Mouse (Mus musculus): ENCODE data around the gene Prcc.
A peak's percentile ranks its signal among the peaks of the same experiment; 100 is the strongest.

Gene Prcc

DNA sequence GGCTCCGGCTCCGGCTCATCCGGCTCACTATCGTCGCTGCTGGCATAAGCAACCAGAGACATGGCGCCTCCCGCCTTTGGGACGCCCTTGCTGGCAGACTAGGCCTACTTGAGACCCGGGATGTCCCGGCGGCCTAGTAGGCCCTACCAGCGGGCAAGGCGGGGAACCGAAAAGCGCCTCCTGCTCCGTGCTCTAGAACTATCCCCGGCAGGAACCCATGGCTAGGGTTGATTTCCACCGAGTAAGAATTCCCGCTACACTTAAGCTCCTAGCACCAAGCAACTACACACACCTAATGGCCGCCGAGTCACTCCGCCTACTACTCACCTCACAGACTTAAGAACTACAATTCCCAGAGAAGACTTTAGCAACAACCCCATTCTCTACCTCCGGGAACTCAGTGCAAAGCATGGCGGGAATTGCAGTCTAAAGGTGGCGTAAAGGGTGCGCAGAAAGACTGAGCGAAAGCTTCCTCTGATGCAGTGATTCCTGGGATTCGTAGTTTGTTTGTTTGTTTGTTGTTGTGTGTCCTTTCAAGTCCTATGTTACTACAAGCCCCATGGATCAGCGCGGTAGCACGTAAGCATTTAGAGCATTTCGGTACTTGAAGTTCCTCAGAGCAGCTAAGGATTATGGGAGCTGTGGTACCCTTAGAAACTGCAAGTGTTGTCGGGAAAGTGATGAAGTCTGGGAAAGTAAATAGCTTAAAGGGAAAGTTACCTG is at the start of gene Prcc:
Gene Prcc (minus strand): TSS at position 328 of the 723 bp plus-strand sequence.
- peak; percentile 96 for DNase-seq (ENCODE audit: low spot score)

DNA sequence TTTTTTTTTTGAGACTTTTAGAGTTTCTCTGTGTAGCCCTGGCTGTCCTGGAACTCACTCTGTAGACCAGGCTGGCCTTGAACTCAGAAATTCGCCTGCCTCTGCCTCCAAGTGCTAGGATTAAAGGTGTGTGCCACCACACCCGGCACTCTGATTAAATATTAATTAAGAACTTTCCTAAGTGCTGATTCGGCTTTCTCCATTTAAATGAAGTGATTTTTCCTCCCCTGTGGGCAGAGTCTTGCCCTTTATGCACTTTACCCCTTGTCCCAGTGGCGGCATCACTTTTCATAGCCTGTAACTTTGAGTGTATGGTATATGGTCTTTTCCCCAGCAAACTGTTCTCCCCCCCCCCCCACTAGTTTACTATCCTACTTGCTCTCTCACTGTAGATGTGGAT is 49.8 kb upstream of the Prcc start:
- no peak for DNase-seq (ENCODE audit: low spot score)

DNA sequence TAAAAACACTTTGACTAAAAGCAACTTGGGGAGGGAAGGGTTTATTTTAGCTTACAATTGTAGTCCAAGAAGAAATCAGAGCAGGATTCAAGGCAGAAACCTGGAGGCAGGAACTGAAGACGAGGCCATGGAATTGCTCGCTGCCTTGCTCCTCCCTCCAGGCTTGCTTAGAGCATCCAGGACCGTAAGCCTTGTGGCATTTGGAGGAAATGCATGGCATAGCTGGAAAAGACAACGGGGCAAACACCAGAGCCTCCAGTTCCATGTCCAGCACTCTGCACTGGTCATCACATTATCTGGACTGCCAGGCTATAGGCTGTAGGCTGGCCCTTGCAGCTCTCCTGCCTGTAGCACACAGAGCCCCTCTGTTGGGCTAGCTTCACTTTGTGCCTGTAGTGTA is 49.1 kb upstream of the Prcc start:
- no peak for DNase-seq (ENCODE audit: low spot score)

DNA sequence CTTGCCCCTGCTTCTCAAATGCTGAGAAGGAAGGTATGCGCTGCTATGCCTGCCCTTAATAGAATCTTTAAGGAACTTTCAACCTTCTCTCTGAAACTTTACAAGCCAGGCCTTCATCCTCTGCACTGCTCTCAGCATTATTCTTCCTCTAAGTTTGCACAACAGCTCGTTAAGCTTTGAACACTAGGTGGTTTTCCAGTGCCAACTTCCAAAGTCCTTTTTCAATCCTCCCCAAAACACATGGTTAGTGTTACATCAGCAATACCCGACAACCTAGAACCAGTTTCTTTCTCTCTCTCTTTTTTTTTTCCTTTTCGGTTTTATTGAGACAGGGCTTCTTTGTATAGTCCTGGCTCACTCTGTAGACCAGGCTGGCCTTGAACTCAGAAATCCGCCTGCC is 48.6 kb upstream of the Prcc start:
- DNase-seq (ENCODE audit: low spot score) = no peak

DNA sequence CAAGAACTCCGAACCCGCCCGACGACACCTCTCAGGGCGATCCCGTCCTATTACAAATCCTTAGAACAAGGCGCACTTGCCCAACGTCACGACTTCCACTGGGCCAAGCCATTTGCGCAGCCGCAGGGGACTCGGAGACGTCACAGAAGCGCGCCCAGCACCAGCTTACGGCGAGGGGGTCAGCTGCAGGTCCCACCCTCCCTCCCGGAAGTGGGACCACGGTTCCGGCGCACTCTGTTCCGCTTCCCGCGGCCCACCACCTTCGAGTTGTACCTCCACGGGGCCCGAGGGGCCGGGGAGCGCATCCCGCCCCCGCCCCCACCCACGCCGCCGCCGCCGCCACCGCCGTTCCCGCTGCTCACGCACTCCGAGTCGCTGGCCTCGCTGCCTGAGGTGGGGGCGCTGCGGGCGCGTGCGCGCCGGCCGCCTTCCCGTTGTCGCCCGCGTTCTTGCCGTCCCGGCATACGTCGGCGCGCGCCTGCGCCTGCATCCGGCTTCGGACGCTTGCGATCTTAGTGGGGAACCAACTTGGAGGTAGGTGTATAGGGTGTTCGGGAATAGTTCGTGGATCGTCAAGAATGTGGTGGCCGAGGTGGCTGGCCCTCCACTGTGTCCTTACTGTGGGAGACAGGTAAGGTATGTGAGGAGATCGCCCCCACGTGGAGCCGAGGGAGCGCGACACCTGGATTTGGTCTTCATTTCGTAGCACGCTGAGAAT is 44.8 kb upstream of the Prcc start, which contains the start of the genes Isg20l2 and Rrnad1:
Gene Isg20l2 (plus strand): TSS at position 237 of the 718 bp plus-strand sequence.
Gene Rrnad1 (minus strand): TSS at position 640 of the 718 bp plus-strand sequence.
- DNase-seq (ENCODE audit: low spot score) = peak; percentile 91

DNA sequence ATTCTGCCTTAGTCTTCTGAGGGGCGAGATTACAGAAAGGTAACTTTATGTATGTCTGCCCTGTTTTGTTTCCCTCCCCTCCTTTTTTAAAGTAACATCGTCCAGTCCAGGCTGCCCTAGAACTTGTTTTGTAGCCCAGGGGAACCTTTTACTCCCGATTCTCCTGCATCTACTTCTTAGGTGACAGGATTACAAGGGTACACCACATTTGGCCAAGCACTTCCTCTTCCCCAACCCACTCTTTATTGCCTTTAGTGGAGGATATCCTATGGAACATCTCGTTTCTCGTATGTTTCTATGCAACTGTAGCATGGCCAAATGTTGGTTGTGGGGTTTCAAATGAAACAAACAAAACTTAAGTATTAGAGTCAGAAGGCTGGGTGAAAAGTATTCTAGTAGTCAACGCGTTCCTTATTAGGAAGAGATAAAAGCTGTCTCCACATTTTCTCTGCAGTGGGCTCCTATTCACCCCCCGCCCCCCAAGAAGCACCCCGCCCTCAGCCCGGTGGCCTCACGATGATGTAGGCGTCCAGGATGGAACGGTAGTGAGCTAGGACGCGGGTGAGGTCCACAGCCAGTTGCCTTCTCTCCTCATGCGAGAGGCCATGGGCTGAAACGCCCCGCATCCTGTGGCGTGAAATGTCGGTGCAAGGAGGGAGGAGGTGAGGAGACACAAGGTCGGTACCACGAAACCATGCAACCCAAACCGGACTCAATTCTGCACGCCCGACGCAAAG is 44.1 kb upstream of the Prcc start:
- no peak for DNase-seq (ENCODE audit: low spot score)

DNA sequence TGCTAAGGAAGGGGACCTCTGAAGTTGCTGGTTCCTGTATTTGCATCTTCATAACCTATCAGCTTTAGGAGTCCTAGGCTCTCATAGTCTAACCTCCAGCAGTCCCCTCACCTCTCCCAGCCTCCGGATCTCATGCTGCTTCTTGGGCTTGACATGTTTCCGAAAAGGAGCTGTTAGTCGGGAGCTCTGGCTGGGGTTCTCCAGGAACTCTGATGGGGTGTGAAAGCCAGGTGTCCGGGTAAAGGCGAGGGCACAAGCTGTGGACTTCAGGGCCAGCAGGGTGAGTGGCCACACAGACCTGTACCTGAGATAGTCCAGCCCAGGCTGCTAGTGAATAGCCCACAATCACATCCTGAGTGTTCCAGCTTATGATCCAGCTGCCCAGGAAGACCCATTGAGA is 42.0 kb upstream of the Prcc start:
- no peak for DNase-seq (ENCODE audit: low spot score)

DNA sequence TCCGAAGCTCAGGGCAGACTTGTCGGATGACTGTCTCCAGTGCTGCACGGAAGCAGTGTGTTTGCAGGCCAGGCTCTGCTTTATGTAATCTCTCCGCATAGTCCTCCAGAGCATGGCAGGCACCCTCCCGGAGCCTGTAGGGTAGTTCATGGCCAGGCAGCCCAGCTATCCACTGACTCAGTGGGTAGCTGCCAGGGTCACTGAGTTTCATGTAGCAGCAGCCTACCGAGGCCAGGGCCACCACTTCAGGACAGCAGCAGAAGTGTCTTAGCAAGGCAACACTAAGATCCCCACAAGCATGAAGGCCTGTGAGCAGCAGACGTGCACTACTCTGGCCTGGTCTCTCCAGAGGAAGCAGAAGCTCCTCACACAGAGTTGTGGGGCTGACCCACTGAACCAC is 39.6 kb upstream of the Prcc start:
- DNase-seq (ENCODE audit: low spot score) = no peak

DNA sequence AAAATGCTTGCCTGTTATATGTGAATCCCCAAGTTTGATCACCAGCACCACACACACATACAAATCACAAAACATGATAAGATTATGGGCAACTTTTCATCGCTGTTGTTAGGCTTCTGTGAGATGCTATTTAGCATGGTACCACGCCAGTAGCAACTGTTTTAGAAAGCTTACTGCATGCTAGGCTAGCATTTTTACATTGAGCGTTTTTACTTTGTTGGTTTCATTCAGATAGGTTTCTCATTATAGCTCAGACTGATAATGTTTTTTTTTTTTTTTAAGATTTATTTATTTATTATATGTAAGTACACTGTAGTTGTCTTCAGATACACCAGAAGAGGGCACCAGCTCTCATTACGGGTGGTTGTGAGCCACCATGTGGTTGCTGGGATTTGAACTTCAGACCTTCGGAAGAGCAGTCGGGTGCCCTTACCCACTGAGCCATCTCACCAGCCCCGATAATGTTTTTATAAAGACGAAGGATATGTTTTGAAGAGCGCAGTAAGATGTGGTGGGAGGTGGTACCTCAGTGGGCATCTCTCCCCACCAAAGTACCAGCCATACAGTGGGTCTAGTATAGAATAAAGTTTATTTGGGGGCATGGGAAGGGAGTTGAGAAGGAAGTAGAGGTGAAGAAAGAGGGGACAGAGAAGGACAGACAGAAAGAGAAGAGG is 35.0 kb upstream of the Prcc start:
- no peak for DNase-seq (ENCODE audit: low spot score)

DNA sequence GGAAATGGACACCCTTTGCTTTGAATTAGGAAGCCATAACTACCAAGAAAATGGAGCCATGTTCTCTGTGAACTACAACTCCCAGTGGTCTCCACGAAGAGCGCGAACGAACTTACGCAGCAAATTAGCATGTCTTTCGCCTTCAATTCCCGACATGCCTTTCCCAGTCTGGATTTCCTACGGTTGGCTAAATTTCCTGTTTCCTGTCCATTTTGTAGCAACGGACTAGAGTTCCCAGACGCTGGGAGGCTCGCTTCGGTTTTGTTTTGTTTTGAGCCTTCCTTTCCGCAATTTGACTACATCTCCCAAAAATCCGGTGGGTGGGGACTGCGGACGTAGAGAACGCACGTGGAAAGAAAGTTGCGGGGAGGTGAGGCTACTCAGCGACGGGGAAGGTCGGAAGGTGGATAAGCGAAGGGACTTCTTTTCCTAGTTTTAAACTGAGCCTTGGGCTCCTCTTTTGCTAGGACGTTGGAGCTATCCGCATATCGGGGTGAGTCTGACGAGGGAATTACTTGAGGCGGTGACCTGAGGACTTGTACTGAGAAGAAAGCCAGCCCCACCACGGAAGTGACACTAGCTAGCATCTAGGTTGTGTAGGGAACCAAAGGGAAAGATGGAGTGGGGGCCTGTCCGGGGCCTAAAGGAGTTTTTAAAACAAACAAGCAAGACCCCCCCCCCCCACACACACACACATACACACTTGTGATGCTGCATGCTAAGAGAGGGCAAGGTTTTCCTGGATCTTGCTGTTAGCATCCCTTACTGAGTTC is 34.1 kb upstream of the Prcc start, which contains the start of gene Mrpl24:
Gene Mrpl24 (plus strand): TSS at position 171 of the 773 bp plus-strand sequence.
- DNase-seq (ENCODE audit: low spot score) = peak; percentile 78

DNA sequence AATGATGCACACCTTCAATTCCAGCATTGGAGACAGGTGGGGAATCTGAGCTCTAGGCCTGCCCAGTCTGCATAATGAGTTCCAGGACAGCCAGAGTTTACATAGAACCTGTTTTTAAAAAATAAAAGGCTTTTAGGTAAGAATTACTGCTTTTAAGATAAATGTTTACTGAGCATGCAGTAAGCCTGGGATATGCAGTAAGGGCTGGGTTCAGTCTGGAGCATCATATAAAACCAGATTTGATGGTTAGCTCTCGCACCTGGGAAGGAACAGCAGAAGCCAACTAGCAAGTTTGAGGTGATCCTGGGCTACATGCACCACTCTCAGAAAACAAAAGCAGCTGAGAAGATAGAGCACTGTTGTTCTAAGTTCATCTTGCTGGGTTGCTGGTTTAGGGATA is 33.1 kb upstream of the Prcc start:
- no peak for DNase-seq (ENCODE audit: low spot score)

DNA sequence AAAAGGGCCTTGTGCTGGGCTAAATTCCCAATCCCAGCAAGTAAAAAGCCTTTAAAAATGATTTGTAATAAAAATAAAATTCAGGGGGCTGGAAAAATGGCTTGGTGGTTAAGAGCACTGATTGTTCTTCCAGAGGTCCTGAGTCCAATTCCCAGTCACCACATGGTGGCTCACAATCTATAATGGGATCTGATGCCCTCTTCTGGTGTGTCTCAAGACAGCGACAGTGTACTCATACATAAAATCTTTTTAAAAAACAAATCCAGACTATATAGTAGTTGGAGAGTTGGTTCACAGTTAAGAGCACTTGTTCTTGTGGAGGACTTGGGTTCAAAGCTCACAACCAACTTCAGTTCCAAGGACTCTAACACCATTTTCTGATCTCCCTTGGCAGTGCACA is 31.6 kb upstream of the Prcc start:
- DNase-seq (ENCODE audit: low spot score) = no peak

DNA sequence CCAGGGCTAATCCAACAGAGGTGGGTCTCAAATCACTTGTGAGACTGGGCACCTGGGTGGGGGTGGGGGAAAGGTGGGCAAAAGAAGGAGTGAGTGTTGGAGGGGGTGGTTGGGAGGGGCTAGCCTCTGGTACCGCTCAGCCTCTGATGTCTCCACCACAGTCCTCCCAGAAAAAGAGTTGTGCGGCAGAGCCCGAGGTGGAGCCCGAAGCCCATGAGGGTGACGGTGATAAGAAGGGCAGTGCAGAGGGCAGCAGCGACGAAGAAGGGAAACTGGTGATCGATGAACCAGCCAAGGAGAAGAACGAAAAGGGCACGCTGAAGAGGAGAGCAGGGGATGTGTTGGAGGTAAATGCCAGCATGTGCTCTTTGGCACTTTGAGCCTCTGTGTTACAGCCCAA is 28.5 kb upstream of the Prcc start:
- no peak for DNase-seq (ENCODE audit: low spot score)

DNA sequence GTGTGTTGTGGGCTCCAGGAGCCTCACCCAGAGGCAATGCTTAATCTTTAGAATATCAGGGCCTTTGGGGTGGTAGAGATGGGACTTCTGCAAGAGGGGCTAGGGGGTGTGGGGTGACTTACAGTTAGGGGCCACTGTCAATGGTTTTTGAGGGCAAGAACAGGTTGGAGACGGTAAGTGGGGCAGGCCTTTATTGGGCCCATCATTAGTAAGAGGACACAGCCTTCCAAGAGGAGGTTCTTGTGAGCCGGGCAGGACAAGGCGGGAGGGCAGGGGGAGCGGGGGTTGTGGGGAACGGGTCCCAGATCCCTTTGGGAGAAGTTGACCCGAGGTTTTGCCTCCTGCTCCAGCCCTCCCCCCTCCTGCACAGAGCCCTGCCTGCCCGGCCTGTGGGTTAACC is 28.1 kb upstream of the Prcc start:
- no peak for DNase-seq (ENCODE audit: low spot score)

DNA sequence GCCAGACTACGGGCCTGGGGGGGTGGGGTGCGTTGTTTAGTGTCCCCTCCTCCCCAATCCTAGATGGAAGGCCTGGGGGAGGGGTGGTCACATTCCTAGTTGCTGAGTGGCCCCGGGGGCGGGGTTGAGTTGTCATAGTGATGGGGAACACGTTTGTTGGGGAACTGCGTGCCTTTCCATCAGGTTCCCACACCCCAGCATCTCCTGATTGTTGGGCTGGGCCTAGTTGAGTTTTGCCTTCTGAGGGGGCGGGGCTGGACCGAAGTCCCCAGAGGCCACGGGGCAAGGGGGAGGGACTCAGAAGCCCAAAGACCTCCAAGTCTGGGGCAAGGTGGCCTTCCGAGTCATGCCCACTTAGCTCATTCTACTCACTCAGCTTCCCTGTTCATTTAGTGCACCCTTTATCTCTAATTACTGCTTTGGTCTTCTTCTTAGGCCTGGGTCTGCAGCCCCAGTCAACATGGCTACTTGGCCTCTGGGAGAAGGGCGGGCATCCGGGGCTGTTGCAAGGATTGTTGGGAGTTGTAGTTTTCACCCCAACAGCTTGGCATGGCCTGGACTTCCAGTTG is 25.2 kb upstream of the Prcc start:
- no peak for DNase-seq (ENCODE audit: low spot score)

DNA sequence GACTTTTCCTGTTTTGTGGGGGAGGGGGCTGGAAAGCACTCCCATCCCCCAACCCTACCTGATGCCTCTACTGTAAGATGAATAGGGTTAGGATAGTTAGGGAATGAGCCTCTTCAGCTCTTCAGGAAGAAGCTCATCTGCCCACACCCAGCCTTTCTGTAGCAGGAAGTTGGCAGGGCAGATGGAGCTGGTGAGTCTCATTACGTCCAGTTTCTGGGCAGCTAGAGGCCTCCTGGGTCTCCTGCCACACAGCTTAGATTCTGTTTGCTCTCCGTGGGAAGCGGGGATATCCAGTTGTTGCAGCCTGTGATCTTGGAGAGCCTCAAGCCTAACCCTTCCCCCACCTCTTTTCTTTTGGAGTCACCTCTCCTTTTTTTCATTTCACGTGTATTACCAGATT is 24.5 kb upstream of the Prcc start:
- no peak for DNase-seq (ENCODE audit: low spot score)

DNA sequence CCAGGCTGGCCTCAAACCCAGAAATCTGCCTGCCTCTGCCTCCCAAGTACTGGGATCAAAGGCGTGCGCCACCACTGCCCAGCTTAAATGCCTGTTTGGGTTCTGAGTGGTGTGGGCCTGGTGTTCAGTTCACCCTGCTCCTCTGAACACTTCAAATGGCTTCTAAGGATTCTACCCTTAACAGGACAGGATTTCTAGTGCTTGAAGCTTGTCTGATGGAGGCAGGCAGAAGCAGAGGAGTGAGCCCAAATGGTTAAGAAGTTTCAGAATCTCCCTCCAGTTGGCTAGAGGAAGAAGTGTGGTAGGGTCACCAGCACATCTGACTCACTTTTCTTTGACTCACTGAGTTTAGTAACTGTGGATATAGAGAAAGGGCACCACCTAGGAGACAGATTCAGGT is 24.0 kb upstream of the Prcc start:
- DNase-seq (ENCODE audit: low spot score) = no peak

DNA sequence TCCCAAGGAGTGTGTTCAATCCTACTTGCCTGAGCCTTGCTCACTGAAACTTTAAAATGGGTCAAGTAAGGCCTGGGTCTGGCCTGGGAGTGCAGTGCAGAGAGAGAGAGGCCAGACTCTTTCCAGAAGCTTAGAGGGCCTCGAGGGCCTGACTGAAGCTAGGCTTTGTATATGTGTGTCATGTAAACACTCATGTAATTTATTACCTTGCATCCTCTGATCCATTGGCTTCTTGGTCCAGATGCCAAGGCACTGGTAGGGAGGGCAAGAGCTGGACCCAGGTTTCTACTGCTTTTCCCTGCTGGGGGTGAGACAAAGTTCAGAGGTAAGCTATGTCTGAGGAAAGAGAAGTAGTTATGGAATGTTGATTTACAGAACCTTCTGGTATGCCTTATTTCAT is 22.5 kb upstream of the Prcc start:
- no peak for DNase-seq (ENCODE audit: low spot score)

DNA sequence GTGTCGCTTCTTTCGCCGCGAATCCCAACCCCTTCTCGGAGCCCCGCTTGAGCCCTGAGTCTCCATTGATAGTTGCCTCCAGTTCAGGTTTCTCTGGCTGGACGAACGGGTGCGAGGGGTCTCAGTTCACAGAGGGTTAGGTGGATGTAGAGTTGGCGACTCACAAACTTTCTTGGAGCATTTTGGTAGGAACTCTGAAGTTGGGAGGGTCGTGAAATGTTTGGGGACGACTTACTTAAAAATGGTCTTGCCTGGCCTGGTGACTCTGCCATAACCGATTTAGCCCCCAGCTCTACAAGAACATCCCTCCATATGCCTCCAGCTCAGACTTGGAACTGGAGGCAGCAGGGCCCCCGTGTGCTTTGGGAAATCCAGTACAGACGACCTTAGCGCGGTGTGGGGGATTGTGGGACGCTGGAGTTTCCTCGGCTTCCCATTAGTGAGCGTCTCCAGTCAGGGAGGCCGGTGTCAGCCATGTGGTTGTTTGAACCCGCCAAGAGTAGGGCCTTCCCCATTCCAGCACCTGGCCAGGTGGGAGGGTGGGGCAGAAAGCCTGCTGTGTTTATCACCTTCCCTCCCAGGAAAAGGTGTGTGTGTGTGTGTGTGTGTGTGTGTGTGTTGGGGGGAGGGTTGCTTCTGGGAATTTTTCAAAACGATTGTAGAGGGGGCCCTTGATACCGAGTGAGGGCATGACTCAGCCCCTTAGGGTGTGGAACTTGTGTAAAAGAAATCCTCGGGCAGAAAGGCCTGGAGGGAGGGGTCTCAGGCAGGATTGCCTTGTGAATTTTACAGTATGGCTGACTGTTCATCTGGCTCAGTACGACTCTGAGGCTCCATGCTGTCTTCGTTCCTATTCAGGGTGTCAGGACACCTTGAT is 21.8 kb upstream of the Prcc start:
- no peak for DNase-seq (ENCODE audit: low spot score)

DNA sequence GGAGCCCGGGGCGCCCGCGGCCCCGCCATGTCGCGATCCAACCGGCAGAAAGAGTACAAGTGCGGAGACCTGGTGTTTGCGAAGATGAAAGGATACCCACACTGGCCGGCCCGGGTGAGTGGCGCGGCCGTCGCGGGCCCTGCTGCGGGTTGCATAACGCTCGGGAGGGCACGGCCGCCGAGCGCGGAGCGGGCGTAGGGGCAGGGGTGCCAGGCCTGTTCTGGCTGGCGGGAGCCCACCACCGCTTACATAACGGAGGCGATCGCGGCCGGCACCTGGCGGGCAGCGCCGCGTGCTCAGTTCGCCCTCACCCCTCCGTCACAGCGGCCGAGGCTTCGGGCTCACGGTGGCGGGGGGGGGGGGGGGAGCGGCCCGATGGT is 21.2 kb upstream of the Prcc start:
- no peak for DNase-seq (ENCODE audit: low spot score)
